Mouse (Mus musculus) CH12.LX (cell line): ENCODE results near the gene Fah. TPM values are rescaled to one million over a fixed set of nuclear protein-coding genes. Genes with fewer than 3 reads are reported as not detected.

Experiments
- DNase-seq: peaks from one replicate; pipeline ENCODE4 v3.0.0-alpha.2; 2013; ENCODE audit errors: extremely low read depth
- H3K27ac ChIP-seq: 2 replicates; pipeline ENCODE4 v1.5.1; 2012; ENCODE audit warnings: low read depth, mild to moderate bottlenecking, control low read depth, moderate library complexity; ENCODE audit not compliant: insufficient read depth
- H3K27me3 ChIP-seq: replicated peaks from 2 replicates; pipeline ENCODE3; 2012; ENCODE audit warnings: inconsistent platforms
- H3K36me3 ChIP-seq, 2 experiments: replicated peaks in 1 of 2; 2 replicates each; pipeline versions ENCODE3 to v1.6.1; 2012; ENCODE audit warnings: inconsistent platforms in 1 of 2, low read length in 1 of 2, mild to moderate bottlenecking in 1 of 2, mixed read lengths in 1 of 2, moderate library complexity in 1 of 2; ENCODE audit not compliant: control insufficient read depth in 1 of 2, insufficient read depth in 1 of 2
- H3K4me1 ChIP-seq, 2 experiments: 2 replicates each; pipeline ENCODE4 v1.6.1; 2012; ENCODE audit warnings: inconsistent platforms in 1 of 2, moderate library complexity in 1 of 2; ENCODE audit not compliant: insufficient read depth in 2 of 2, control insufficient read depth in 1 of 2
- H3K4me2 ChIP-seq: 2 replicates; pipeline ENCODE4 v1.6.1; 2012; ENCODE audit warnings: low read depth, mild to moderate bottlenecking, control low read depth; ENCODE audit not compliant: poor library complexity, insufficient read depth, severe bottlenecking
- H3K4me3 ChIP-seq, 3 experiments: fragments of 150-350 bp in 1 of 3; sonication (generic) in 1 of 3; replicated peaks in 1 of 3; 2 replicates each; pipeline versions ENCODE3 to v1.5.1; 2011 to 2012; ENCODE audit warnings: low read depth in 2 of 3, low read length in 2 of 3, mild to moderate bottlenecking in 2 of 3, moderate library complexity in 2 of 3, control low read depth in 1 of 3, improper control_type of control experiment in 1 of 3, inconsistent platforms in 1 of 3, mixed read lengths in 1 of 3; ENCODE audit not compliant: poor library complexity in 1 of 3
- H3K79me2 ChIP-seq: replicated peaks from 2 replicates; pipeline ENCODE4 v1.6.1; 2012; ENCODE audit warnings: mild to moderate bottlenecking, moderate library complexity; ENCODE audit not compliant: control insufficient read depth, poor library complexity, insufficient read depth, severe bottlenecking; ENCODE audit errors: extremely low read depth
- H3K9ac ChIP-seq: 2 replicates; pipeline ENCODE4 v1.6.1; 2012; ENCODE audit warnings: low read depth, mild to moderate bottlenecking, control low read depth, moderate library complexity; ENCODE audit not compliant: insufficient read depth
- H3K9me3 ChIP-seq: replicated peaks from 2 replicates; pipeline ENCODE3; 2012; ENCODE audit warnings: low read length, inconsistent platforms, mixed read lengths
- CHD1 ChIP-seq: IDR thresholded peaks from 2 replicates; pipeline ENCODE4 v1.6.1; 2012; ENCODE audit warnings: low read depth, low read length, improper control_type of control experiment, inconsistent platforms
- CTCF ChIP-seq, 2 experiments: IDR thresholded peaks in 1 of 2; conservative IDR thresholded peaks in 1 of 2; 2 replicates each; pipeline ENCODE4 v1.5.1; 2011 to 2012; ENCODE audit warnings: low read depth in 2 of 2, low read length in 2 of 2, improper control_type of control experiment in 1 of 2, inconsistent platforms in 1 of 2, mild to moderate bottlenecking in 1 of 2, moderate library complexity in 1 of 2
- E2F4 ChIP-seq: IDR thresholded peaks from 2 replicates; pipeline ENCODE4 v1.6.1; 2011; ENCODE audit warnings: low read depth, low read length, improper control_type of control experiment; ENCODE audit not compliant: insufficient replicate concordance
- EP300 ChIP-seq: IDR thresholded peaks from 2 replicates; pipeline ENCODE4 v1.6.1; 2011; ENCODE audit warnings: low read length, improper control_type of control experiment
- ETS1 ChIP-seq: conservative IDR thresholded peaks from 2 replicates; pipeline ENCODE4 v1.6.1; 2012; ENCODE audit warnings: low read depth, mild to moderate bottlenecking, inconsistent platforms, low read length, improper control_type of control experiment, moderate library complexity
- HCFC1 ChIP-seq: IDR thresholded peaks from 2 replicates; pipeline ENCODE4 v1.6.1; 2012; ENCODE audit warnings: low read depth, mild to moderate bottlenecking, inconsistent platforms, low read length, improper control_type of control experiment
- IRF4 ChIP-seq: IDR thresholded peaks from 2 replicates; pipeline ENCODE4 v1.6.1; 2014; ENCODE audit warnings: low read depth, mild to moderate bottlenecking, inconsistent platforms, low read length, improper control_type of control experiment
- MAFK ChIP-seq: IDR thresholded peaks from 2 replicates; pipeline ENCODE4 v1.6.1; 2011; ENCODE audit warnings: low read length, improper control_type of control experiment; ENCODE audit not compliant: insufficient replicate concordance
- MEF2A ChIP-seq: IDR thresholded peaks from 2 replicates; pipeline ENCODE4 v1.6.1; 2014; ENCODE audit warnings: low read depth, mild to moderate bottlenecking, inconsistent platforms, low read length, improper control_type of control experiment, borderline replicate concordance
- NELFE ChIP-seq: IDR thresholded peaks from 2 replicates; pipeline ENCODE4 v1.6.1; 2011; ENCODE audit warnings: low read depth, low read length, improper control_type of control experiment
- NRF1 ChIP-seq: IDR thresholded peaks from 2 replicates; pipeline ENCODE4 v1.6.1; 2014; ENCODE audit warnings: low read depth, mild to moderate bottlenecking, inconsistent platforms, low read length, improper control_type of control experiment, moderate library complexity
- RAD21 ChIP-seq: IDR thresholded peaks from 2 replicates; pipeline ENCODE4 v1.6.1; 2011; ENCODE audit warnings: low read depth, mild to moderate bottlenecking, low read length, improper control_type of control experiment, moderate library complexity
- SIN3A ChIP-seq: IDR thresholded peaks from 2 replicates; pipeline ENCODE4 v1.6.1; 2012; ENCODE audit warnings: low read length, improper control_type of control experiment, inconsistent platforms
- TCF12 ChIP-seq: IDR thresholded peaks from 2 replicates; pipeline ENCODE4 v1.6.1; 2014; ENCODE audit warnings: low read depth, mild to moderate bottlenecking, inconsistent platforms, low read length, improper control_type of control experiment
- UBTF ChIP-seq: IDR thresholded peaks from 2 replicates; pipeline ENCODE4 v1.6.1; 2012; ENCODE audit warnings: low read depth, mild to moderate bottlenecking, inconsistent platforms, low read length, improper control_type of control experiment, moderate library complexity
- USF1 ChIP-seq: IDR thresholded peaks from 2 replicates; pipeline ENCODE4 v1.6.1; 2014; ENCODE audit warnings: low read depth, mild to moderate bottlenecking, inconsistent platforms, low read length, improper control_type of control experiment
- ZKSCAN1 ChIP-seq: IDR thresholded peaks from 2 replicates; pipeline ENCODE4 v1.6.1; 2012; ENCODE audit warnings: low read depth, inconsistent platforms, low read length, improper control_type of control experiment, borderline replicate concordance
- dilution Hi-C: fragments of 300-500 bp; cut with MboI; formaldehyde crosslinking; loops from 2 replicates; pipeline ENCODE4 v1.14.3; 2020; ENCODE audit warnings: low sequenced_read_pairs; ENCODE audit not compliant: extremely low pct_unique_long_range_greater_than_20kb, extremely low pct_ligation_motif_present
- in situ Hi-C: fragments of 300-500 bp; cut with MboI; formaldehyde crosslinking; loops from 3 replicates; pipeline ENCODE4 v1.14.3; 2019; ENCODE audit warnings: low sequenced_read_pairs, low pct_ligation_motif_present, low pct_unique_long_range_greater_than_20kb, mixed read lengths
- polyA plus RNA-seq: library from polyadenylated mRNA; unstranded; fragments of >175 nt; gene quantifications from 2 replicates; pipeline ENCODE4 v1.2.1, GENCODE M21; 2012; ENCODE audit warnings: low read depth; ENCODE audit not compliant: insufficient read length
- total RNA-seq, 2 experiments: library from RNA; depleted of rRNA; stranded (reverse); fragments of 300-350 nt in 1 of 2; fragments of >200 nt in 1 of 2; gene quantifications; 2 replicates each; pipeline ENCODE4 v1.2.3; 2012 to 2014

Gene Fah
- total and polyA plus RNA-seq, 3 experiments: 128 to 203 (median 167) TPM

DNA sequence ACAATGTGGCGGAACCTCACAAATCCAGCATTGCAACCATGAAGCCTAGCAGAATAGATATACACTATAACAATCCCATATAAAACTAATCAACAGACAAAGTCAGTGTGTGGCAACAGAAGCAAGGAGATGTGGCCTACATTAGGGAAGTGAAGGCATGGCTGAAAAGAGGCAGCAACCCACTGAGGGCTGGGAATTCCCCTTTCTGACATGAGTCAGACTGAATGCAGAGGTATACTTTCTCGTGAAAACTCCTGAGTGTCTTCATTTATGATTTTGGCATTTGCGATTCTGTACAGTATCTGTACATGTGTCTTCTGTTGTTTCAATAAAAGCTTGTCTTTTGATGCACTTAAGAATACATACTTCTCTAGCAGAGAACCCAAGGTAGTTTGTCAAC is 15.2 kb downstream of the Fah start (continued):
- TF ChIP-seq E2F4 (no peak), UBTF (no peak)
- TF ChIP-seq, all 38 proteins: peak for 10

DNA sequence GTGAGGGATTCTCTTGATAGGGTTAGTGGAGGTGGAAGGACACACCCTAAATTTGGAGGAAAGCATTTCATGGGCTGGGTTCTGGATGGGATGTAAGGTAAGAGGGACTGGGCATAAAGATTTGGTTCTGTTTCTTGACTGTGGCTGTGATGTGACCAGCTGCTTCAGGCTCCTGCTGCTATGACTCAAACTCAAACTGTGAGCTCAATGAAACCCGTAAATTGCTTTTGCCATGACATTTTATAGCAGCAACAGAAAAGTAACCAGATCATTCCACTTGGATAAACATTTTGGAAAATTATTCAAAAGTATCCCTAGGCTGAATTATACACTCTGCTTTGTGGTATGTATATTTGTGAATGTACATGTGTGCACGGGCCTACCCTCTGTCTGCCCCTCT is 15.9 kb downstream of the Fah start:
- peaks cover 59 to 92% of the 10 kb centered on the region in 2 experiments for H3K36me3 ChIP-seq
- no peak for DNase-seq
- no peak overlapping the region for H3K4me2 ChIP-seq
- H3K27ac ChIP-seq: no peak overlapping the region
- no peaks in the 10 kb centered on the region for H3K9me3 ChIP-seq
- no peak overlapping the region for H3K9ac ChIP-seq
- dilution Hi-C loops: no loop called here
- in situ Hi-C loops: loop anchor here (5.0 to 10.0 kb wide), 2 partner anchors 157 to 184 kb away; no protein-coding TSS in a partner anchor
- H3K79me2 ChIP-seq: no peaks in the 10 kb centered on the region
- no peaks in the 10 kb centered on the region for H3K27me3 ChIP-seq
- H3K4me1 ChIP-seq: peaks cover 45 to 88% of the 10 kb centered on the region in 2 experiments
- TF ChIP-seq IRF4 (peak; percentile 65), EP300 (peak; percentile 72), ETS1 (0 out of 2 replicates have a peak, but pooled peaks have one; percentile 32), ZKSCAN1 (no peak), MEF2A (no peak), NRF1 (no peak)
- H3K4me3 ChIP-seq: no peak overlapping the region

DNA sequence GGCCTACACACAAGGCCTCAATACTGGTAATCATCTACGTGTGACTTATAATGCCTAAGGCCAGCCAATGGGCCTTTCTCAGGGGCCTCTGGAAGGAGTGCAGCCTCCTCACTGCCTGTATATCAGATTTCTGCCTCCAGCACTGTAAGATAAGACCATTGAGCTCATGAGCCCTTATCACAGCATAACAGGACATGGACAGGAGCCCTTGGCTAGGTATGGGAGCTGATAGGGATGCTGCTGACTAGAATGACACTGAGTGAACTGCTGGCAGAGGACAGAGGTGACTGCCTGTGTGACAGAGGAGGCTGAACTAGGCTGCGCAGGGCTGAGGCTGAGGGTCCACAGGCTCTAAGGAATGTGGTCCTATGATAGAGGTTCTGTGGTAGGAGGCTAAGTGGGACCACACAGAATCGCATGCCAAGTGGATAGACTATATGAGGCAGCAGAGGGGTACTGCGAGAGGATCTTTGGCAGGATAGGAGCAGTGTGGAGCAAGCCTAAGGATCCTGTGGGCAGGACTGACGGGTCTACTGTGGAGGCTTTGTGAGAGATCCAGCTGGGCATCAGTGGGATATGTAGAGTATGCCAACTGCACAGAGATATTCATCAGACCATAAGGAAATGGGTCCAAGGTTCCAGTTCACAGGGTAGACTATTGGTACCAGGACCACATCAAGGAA is 19.3 kb downstream of the Fah start:
- TF ChIP-seq CTCF (conservative IDR thresholded peaks at IDR 0.05 in 1 of 2, IDR thresholded peaks at IDR 0.05 in 1 of 2; ENCODE audit: low read depth in 2 of 2, low read length in 2 of 2) (no peak), SIN3A (no peak), USF1 (no peak), HCFC1 (no peak), RAD21 (no peak), IRF4 (no peak), TCF12 (no peak), ZKSCAN1 (no peak), CHD1 (no peak), MAFK (no peak), NELFE (no peak), NRF1 (no peak)
- no peak for DNase-seq
- no peak overlapping the region for H3K4me3 ChIP-seq
- no peak overlapping the region for H3K4me2 ChIP-seq
- dilution Hi-C loops (no loop called here), in situ Hi-C loops (no loop called here)
- no peaks in the 10 kb centered on the region for H3K27me3 ChIP-seq
- no peaks in the 10 kb centered on the region for H3K9me3 ChIP-seq
- H3K79me2 ChIP-seq: no peaks in the 10 kb centered on the region
- peaks cover 58 to 91% of the 10 kb centered on the region in 2 experiments for H3K36me3 ChIP-seq
- no peak overlapping the region for H3K9ac ChIP-seq
- H3K27ac ChIP-seq: no peak overlapping the region
- peaks cover 17 to 74% of the 10 kb centered on the region in 2 experiments for H3K4me1 ChIP-seq
